Mouse (Mus musculus) testis, adult 2 months (tissue): ENCODE measurements around the gene Timeless. TPM values are rescaled to one million over a fixed set of nuclear protein-coding genes. Genes with fewer than 3 reads are reported as not detected.

Experiments used
- H3K27ac ChIP-seq: fragments of 200-500 bp; 2 replicates; pipeline ENCODE4 v1.5.1; 2012; ENCODE audit warnings: low read depth, low read length; ENCODE audit not compliant: control insufficient read depth, insufficient read depth
- H3K27me3 ChIP-seq: fragments of 200-500 bp; 2 replicates; pipeline ENCODE4 v1.6.1; 2012; ENCODE audit warnings: mild to moderate bottlenecking, low read length, moderate library complexity; ENCODE audit not compliant: control insufficient read depth, insufficient read depth
- H3K36me3 ChIP-seq: fragments of 200-500 bp; 2 replicates; pipeline ENCODE4 v1.6.1; 2012; ENCODE audit warnings: mild to moderate bottlenecking, low read length; ENCODE audit not compliant: control insufficient read depth, insufficient read depth
- H3K4me1 ChIP-seq: fragments of 200-500 bp; 2 replicates; pipeline ENCODE4 v1.6.1; 2012; ENCODE audit warnings: low read length; ENCODE audit not compliant: control insufficient read depth, insufficient read depth
- H3K4me3 ChIP-seq: fragments of 200-500 bp; 2 replicates; pipeline ENCODE4 v1.5.1; 2012; ENCODE audit warnings: low read depth, mild to moderate bottlenecking, low read length, moderate library complexity, mixed read lengths; ENCODE audit not compliant: control insufficient read depth
- CTCF ChIP-seq: fragments of 200-500 bp; IDR thresholded peaks from 2 replicates; pipeline ENCODE4 v1.5.1; 2012; ENCODE audit warnings: low read depth, mild to moderate bottlenecking, inconsistent platforms, low read length, moderate library complexity; ENCODE audit not compliant: control insufficient read depth, insufficient read depth, insufficient replicate concordance
- POLR2A ChIP-seq: fragments of 200-500 bp; IDR thresholded peaks from 2 replicates; pipeline ENCODE4 v1.6.1; 2012; ENCODE audit warnings: low read depth, mild to moderate bottlenecking, inconsistent platforms, low read length, moderate library complexity; ENCODE audit not compliant: control insufficient read depth
- polyA plus RNA-seq: library from polyadenylated mRNA; depleted of rRNA; stranded (reverse); fragments of >200 nt; gene quantifications from 2 replicates; pipeline ENCODE4 v1.2.3, GENCODE M21; 2012

Gene Timeless
- polyA plus RNA-seq, 1 experiment: 4.4 TPM

DNA sequence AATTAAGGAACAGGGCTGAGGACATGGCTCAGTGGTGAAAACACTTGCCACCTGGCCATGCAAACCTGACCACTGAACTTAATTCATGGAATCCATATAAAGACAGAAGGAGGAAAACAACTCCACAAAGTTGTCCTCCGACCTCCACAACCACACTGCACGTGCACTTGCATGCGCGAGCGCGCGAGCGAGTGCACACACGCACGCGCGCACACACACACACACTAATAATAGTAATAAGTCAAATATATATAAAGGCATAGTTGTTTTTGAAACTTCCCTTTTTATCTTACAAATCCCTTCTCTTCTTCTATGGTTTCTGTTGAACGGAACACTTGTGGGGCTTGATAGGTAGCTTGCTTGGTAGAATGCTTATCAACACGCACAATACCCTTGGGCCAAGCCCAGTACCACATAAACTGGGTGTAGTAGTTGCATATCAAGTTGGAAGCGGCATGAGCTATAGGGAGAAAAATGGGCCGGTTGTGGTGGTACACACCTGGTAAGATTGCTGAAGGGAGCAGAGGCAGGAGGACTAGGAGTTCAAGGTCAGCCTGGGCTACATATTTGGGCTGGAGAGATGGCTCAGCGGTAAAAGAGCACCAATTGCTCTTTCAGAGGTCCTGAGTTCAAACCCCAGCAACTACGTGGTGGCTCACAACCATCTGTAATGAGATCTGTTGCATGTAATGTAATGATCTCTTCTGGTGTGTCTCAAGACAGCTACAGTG, 13.3 kb upstream of the Timeless start:
- no peaks in the 10 kb centered on the region; the same call in none of the 2 replicates for H3K4me1 ChIP-seq
- H3K27ac ChIP-seq: no peak overlapping the region
- no peak for TF ChIP-seq CTCF
- TF ChIP-seq POLR2A: no peak
- no peak overlapping the region for H3K4me3 ChIP-seq
- no peaks in the 10 kb centered on the region for H3K36me3 ChIP-seq
- no peaks in the 10 kb centered on the region for H3K27me3 ChIP-seq

DNA sequence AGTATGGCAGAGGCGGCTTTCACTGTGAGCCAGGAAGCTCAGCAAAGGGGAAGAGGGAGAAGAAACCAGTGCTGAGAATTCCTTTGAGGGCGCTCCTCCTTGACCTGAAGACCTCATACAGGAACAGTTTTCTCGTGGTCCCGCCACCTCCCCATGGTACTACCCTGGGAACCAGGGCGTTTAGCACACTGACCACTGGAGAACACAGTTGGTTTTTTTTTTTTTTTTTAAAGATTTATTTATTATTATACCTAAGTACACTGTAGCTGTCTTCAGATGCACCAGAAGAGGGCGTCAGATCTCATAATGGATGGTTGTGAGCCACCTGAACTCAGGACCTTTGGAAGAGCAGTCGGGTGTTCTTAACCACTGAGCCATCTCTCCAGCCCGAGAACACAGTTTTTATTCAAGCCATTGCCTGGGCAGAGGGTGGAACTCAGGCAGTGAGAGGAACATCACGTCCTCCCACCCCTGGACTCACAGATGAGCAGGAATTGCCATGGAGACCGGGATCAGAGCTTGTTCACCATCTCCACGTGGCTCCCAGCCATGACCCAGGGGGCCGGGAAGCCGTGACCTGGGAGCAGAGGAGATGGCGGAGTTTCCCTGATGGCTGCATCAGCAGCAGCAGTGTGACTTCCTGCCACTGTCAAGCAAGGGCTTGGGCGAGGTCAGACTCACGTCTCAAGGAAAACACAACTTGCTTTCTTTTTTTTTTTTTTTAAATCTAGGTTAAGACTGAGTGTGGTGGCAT, 10.2 kb upstream of the Timeless start:
- Histone ChIP-seq H3K27ac (no peak overlapping the region), H3K27me3 (no peaks in the 10 kb centered on the region), H3K36me3 (no peaks in the 10 kb centered on the region), H3K4me3 (no peak overlapping the region), H3K4me1 (peaks cover 10% of the 10 kb centered on the region)
- TF ChIP-seq CTCF: no peak
- TF ChIP-seq POLR2A: no peak

DNA sequence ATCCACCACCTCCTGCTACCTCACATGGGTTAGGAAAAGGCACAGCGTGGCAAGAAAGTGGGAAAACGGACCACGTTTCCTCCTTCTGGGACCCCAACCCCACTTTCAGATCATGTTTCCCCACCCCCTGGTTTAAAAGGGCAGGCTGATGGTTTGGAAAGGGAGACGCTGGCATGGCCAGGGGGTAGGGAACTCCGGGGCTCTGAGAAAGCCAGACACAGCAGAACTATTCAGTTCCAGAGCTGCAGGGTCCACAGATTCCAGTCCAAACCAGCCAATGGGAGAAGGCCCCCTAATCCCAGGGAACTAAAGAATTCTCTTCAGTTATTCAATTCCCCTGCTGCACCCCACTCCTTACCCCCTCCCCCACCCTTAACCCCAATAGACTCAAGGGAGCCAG, 6.8 kb upstream of the Timeless start:
- Histone ChIP-seq H3K27ac (no peak overlapping the region), H3K4me1 (peaks cover 10% of the 10 kb centered on the region), H3K36me3 (no peaks in the 10 kb centered on the region), H3K4me3 (no peak overlapping the region), H3K27me3 (no peaks in the 10 kb centered on the region)
- TF ChIP-seq POLR2A (no peak), CTCF (no peak)

DNA sequence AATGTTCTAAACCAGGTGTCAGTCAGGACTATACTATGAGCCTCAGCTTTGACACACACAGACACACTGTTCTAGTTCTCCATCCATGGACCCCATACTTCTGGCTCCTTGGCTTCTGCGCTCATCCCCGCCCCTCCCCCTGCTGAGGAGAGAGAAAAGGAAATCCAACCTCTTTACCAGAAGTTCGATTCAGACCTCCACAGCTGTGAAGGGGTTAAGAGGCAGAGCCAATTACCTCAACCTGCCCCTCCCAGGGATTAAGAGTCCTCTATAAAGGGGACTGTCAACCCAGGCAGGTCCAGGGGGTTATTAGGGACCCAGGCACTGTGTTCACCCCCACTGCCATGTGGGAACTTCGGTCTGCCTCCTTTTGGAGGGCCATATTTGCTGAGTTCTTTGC, 6.3 kb upstream of the Timeless start, which contains the start of gene Mip:
Gene Mip, plus strand, starts transcription at position 301 of the 400 bp plus-strand sequence.
- Histone ChIP-seq H3K27me3 (no peaks in the 10 kb centered on the region), H3K27ac (no peak within 1 kb of the TSS), H3K36me3 (no peaks in the 10 kb centered on the region), H3K4me3 (no peak within 1 kb of the TSS), H3K4me1 (peaks cover 10% of the 10 kb centered on the region)
- no peak for TF ChIP-seq CTCF

DNA sequence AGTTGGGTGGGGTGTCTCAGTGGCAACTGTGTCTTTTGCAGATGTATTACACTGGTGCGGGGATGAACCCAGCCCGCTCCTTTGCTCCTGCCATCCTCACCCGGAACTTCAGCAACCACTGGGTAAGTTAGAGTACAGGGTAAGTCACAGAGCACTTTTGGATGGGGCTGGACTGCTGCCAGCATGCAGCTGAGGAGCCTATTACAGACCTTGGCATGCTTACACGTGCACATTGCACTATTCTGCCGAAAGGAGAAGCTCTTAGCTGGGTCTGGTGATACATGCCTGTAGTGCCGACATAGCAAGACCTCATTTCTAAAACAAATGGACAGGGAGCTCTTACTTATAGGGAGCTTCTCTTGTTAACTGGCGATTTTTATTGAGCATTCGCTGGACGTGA, 4.3 kb upstream of the Timeless start:
- Histone ChIP-seq H3K27ac (no peak overlapping the region), H3K36me3 (no peaks in the 10 kb centered on the region), H3K4me1 (peaks cover 13% of the 10 kb centered on the region)

DNA sequence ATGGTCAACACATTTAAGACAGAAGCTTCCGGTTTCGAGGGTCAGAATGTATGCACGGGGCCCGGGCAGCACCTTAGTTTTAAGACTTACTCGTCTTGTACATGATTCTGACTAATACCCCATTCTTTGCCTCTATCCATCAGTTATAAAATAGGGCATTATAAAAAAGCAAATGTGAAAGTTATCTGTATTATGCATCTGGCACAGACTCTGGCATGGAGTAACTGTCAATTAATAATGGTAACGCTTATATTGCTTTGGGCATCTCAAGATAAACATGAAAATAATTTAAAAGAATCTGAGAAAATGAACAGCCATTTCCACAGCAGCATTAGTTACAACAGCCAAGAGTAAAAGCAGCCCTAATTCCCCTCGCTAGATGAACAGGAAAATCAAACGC, 3.9 kb upstream of the Timeless start:
- Histone ChIP-seq H3K36me3 (no peaks in the 10 kb centered on the region), H3K4me1 (peaks cover 16% of the 10 kb centered on the region), H3K4me3 (no peak overlapping the region), H3K27ac (no peak overlapping the region), H3K27me3 (no peaks in the 10 kb centered on the region)
- no peak for TF ChIP-seq CTCF
- TF ChIP-seq POLR2A: no peak

More for the DNA sequence above, 4.3 kb upstream of the Timeless start:
- TF ChIP-seq CTCF (no peak), POLR2A (no peak)
- H3K27me3 ChIP-seq: no peaks in the 10 kb centered on the region
- no peak overlapping the region for H3K4me3 ChIP-seq

DNA sequence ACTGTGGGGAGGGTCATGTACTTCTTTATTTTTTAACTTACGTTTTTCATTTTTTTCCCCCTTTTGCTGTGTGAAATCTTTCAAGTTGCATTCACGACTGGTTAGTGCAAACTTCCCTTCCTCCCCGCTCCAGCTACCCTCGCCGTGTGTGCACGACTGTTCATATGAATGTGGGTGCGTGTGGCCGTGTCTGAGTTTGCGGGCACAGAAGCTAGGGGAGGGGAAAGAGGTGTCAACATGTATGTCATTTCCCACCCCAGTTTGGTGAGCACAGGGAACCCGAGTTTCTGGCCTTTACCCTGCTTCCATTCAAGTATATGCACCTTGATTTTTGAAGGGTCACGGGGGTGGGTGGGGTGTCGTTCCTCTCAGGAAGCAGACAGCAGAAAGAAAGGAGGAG, 1.3 kb upstream of the Timeless start:
- Histone ChIP-seq H3K27me3 (no peaks in the 10 kb centered on the region), H3K4me1 (peaks cover 9% of the 10 kb centered on the region), H3K27ac (no peak overlapping the region), H3K36me3 (no peaks in the 10 kb centered on the region), H3K4me3 (no peak overlapping the region)
- no peak for TF ChIP-seq CTCF
- TF ChIP-seq POLR2A: no peak
